Mouse (Mus musculus): ENCODE measurements around the gene Myh6.
"Not testable (repeated sequence)": the region's sequence is repeated elsewhere in the genome, so short reads cannot be mapped to it uniquely, and the experiment has no call there.

Gene Myh6

GRCm38 (mm10) chr14:54955481-54955880 is 11.2 kb downstream of the Myh6 start:
- no peak for DNase-seq

GRCm38 (mm10) chr14:54954474-54954873 is 12.3 kb downstream of the Myh6 start:
- DNase-seq: no peak

- DNase-seq: no peak
Measured at GRCm38 (mm10) chr14:54953664-54954206, 13.0 kb downstream of the Myh6 start.

GRCm38 (mm10) chr14:54951587-54951986 is 15.1 kb downstream of the Myh6 start:
- DNase-seq: no peak

GRCm38 (mm10) chr14:54950493-54950892 is 16.2 kb downstream of the Myh6 start:
- no peak for DNase-seq

GRCm38 (mm10) chr14:54948781-54949180 is 17.9 kb downstream of the Myh6 start:
- no peak for DNase-seq

GRCm38 (mm10) chr14:54947008-54947407 is 19.7 kb downstream of the Myh6 start:
- DNase-seq: not testable (repeated sequence)

- no peak for DNase-seq
Measured at GRCm38 (mm10) chr14:54945975-54946704, 20.6 kb downstream of the Myh6 start.

- DNase-seq: no peak
Measured at GRCm38 (mm10) chr14:54944939-54945338, 21.8 kb downstream of the Myh6 start.

GRCm38 (mm10) chr14:54943971-54944370 is 22.8 kb downstream of the Myh6 start:
- DNase-seq: no peak

GRCm38 (mm10) chr14:54942479-54942878 is 24.2 kb downstream of the Myh6 start:
- no peak for DNase-seq

- no peak for DNase-seq
Measured at GRCm38 (mm10) chr14:54941024-54941978, 25.4 kb downstream of the Myh6 start.

- DNase-seq: no peak
Measured at GRCm38 (mm10) chr14:54940176-54940530, 26.6 kb downstream of the Myh6 start.

- DNase-seq: peak; percentile 85
Measured at GRCm38 (mm10) chr14:54939434-54940175, 27.1 kb downstream of the Myh6 start.

GRCm38 (mm10) chr14:54938431-54939219 is 28.1 kb downstream of the Myh6 start:
- DNase-seq: no peak

GRCm38 (mm10) chr14:54937361-54938182 is 29.2 kb downstream of the Myh6 start:
- DNase-seq: no peak

- no peak for DNase-seq
Measured at GRCm38 (mm10) chr14:54936831-54937160, 29.9 kb downstream of the Myh6 start.

- no peak for DNase-seq
Measured at GRCm38 (mm10) chr14:54935904-54936830, 30.6 kb downstream of the Myh6 start, which contains the start of gene Cmtm5. Gene Cmtm5, plus strand, starts transcription at chr14:54936261.

- no peak for DNase-seq
Measured at GRCm38 (mm10) chr14:54932645-54933150, 34.0 kb downstream of the Myh6 start, which contains the start of gene Il25. Gene Il25, plus strand, starts transcription at chr14:54932695.

GRCm38 (mm10) chr14:54930431-54930830 is 36.3 kb downstream of the Myh6 start:
- peak; percentile 47 for DNase-seq

Measured in lung, postnatal 36 days (tissue).